Mouse (Mus musculus) telencephalon, adult 2 months (tissue): ENCODE data around the gene Clec16a.

ENCODE experiments used
- DNase-seq: peaks from one replicate; pipeline ENCODE4 v3.0.0-alpha.2; 2011; ENCODE audit warnings: low read depth, low spot score

Gene Clec16a

GRCm38 (mm10) chr16:10581234-10581898 is 36.2 kb downstream of the Clec16a start:
- DNase-seq, result no peak

GRCm38 (mm10) chr16:10585165-10585564 is 40.0 kb downstream of the Clec16a start:
- no peak for DNase-seq

GRCm38 (mm10) chr16:10586546-10586945 is 41.4 kb downstream of the Clec16a start:
- DNase-seq, result no peak

- DNase-seq, result no peak
Observed at GRCm38 (mm10) chr16:10599888-10600740, 55.0 kb downstream of the Clec16a start.

GRCm38 (mm10) chr16:10607802-10608201 is 62.7 kb downstream of the Clec16a start:
- DNase-seq, result no peak

- no peak for DNase-seq
Observed at GRCm38 (mm10) chr16:10609921-10610320, 64.8 kb downstream of the Clec16a start.

GRCm38 (mm10) chr16:10610801-10611200 is 65.7 kb downstream of the Clec16a start:
- no peak for DNase-seq

GRCm38 (mm10) chr16:10611306-10611705 is 66.2 kb downstream of the Clec16a start:
- no peak for DNase-seq

GRCm38 (mm10) chr16:10613996-10614395 is 68.9 kb downstream of the Clec16a start:
- DNase-seq, result no peak

GRCm38 (mm10) chr16:10620961-10621614 is 75.9 kb downstream of the Clec16a start:
- DNase-seq, result peak; percentile 75

GRCm38 (mm10) chr16:10621710-10622109 is 76.6 kb downstream of the Clec16a start:
- no peak for DNase-seq

GRCm38 (mm10) chr16:10626116-10626515 is 81.0 kb downstream of the Clec16a start:
- no peak for DNase-seq

GRCm38 (mm10) chr16:10627136-10627668 is 82.1 kb downstream of the Clec16a start:
- peak; percentile 84 for DNase-seq

- no peak for DNase-seq
Observed at GRCm38 (mm10) chr16:10628030-10628555, 83.0 kb downstream of the Clec16a start.

- DNase-seq, result no peak
Observed at GRCm38 (mm10) chr16:10628960-10629359, 83.8 kb downstream of the Clec16a start.

- DNase-seq, result no peak
Observed at GRCm38 (mm10) chr16:10629361-10629760, 84.2 kb downstream of the Clec16a start.

GRCm38 (mm10) chr16:10634940-10635339 is 89.8 kb downstream of the Clec16a start:
- DNase-seq, result no peak

- no peak for DNase-seq
Observed at GRCm38 (mm10) chr16:10637898-10638297, 92.8 kb downstream of the Clec16a start.

GRCm38 (mm10) chr16:10639111-10639889 is 94.2 kb downstream of the Clec16a start:
- DNase-seq, result no peak

- no peak for DNase-seq
Observed at GRCm38 (mm10) chr16:10640041-10640440, 94.9 kb downstream of the Clec16a start.

- DNase-seq, result no peak
Observed at GRCm38 (mm10) chr16:10641146-10641545, 96.0 kb downstream of the Clec16a start.
